Mouse (Mus musculus): ENCODE results near the gene Socs2.

Gene Socs2

GRCm38 (mm10) chr10:95398489-95398888 is 18.5 kb downstream of the Socs2 start:
- in situ Hi-C loops (cut with MboI; ENCODE audit: unreplicated experiment in 2 of 2), result no loop called here

- in situ Hi-C loops (cut with MboI; ENCODE audit: unreplicated experiment in 2 of 2), result no loop called here
Measured at GRCm38 (mm10) chr10:95397191-95397835, 19.7 kb downstream of the Socs2 start.

GRCm38 (mm10) chr10:95396356-95396755 is 20.6 kb downstream of the Socs2 start:
- in situ Hi-C loops (cut with MboI; ENCODE audit: unreplicated experiment in 2 of 2), result no loop called here

- in situ Hi-C loops (cut with MboI; ENCODE audit: unreplicated experiment in 2 of 2), result loop anchor here in 1 of 2 experiments (5.0 kb wide), 1 partner anchor 73 kb away; the partner anchor contains the start of gene Cradd
Measured at GRCm38 (mm10) chr10:95394819-95395812, 21.9 kb downstream of the Socs2 start.

GRCm38 (mm10) chr10:95392073-95392472 is 24.9 kb downstream of the Socs2 start:
- in situ Hi-C loops (cut with MboI; ENCODE audit: unreplicated experiment in 2 of 2), result loop anchor here in 1 of 2 experiments (5.0 kb wide), 1 partner anchor 70 kb away; the partner anchor contains the start of gene Cradd

GRCm38 (mm10) chr10:95390871-95391270 is 26.1 kb downstream of the Socs2 start:
- in situ Hi-C loops (cut with MboI; ENCODE audit: unreplicated experiment in 2 of 2), result loop anchor here in 1 of 2 experiments (5.0 kb wide), 1 partner anchor 69 kb away; the partner anchor contains the start of gene Cradd

- in situ Hi-C loops (cut with MboI; ENCODE audit: unreplicated experiment in 2 of 2), result loop anchor here in 1 of 2 experiments (5.0 kb wide), 1 partner anchor 68 kb away; the partner anchor contains the start of gene Cradd
Measured at GRCm38 (mm10) chr10:95389805-95390204, 27.2 kb downstream of the Socs2 start.

GRCm38 (mm10) chr10:95388821-95389477 is 28.0 kb downstream of the Socs2 start:
- in situ Hi-C loops (cut with MboI; ENCODE audit: unreplicated experiment in 2 of 2), result no loop called here

GRCm38 (mm10) chr10:95386527-95386926 is 30.5 kb downstream of the Socs2 start:
- in situ Hi-C loops (cut with MboI; ENCODE audit: unreplicated experiment in 2 of 2), result no loop called here

GRCm38 (mm10) chr10:95385801-95386203 is 31.2 kb downstream of the Socs2 start:
- in situ Hi-C loops (cut with MboI; ENCODE audit: unreplicated experiment in 2 of 2), result no loop called here

GRCm38 (mm10) chr10:95385081-95385480 is 31.9 kb downstream of the Socs2 start:
- in situ Hi-C loops (cut with MboI; ENCODE audit: unreplicated experiment in 2 of 2), result no loop called here

GRCm38 (mm10) chr10:95384446-95384845 is 32.5 kb downstream of the Socs2 start:
- in situ Hi-C loops (cut with MboI; ENCODE audit: unreplicated experiment in 2 of 2), result no loop called here

GRCm38 (mm10) chr10:95373340-95373739 is 43.6 kb downstream of the Socs2 start:
- in situ Hi-C loops (cut with MboI; ENCODE audit: unreplicated experiment in 2 of 2), result no loop called here

- in situ Hi-C loops (cut with MboI; ENCODE audit: unreplicated experiment in 2 of 2), result no loop called here
Measured at GRCm38 (mm10) chr10:95371942-95372341, 45.0 kb downstream of the Socs2 start.

GRCm38 (mm10) chr10:95369190-95369589 is 47.8 kb downstream of the Socs2 start:
- in situ Hi-C loops (cut with MboI; ENCODE audit: unreplicated experiment in 2 of 2), result no loop called here

- in situ Hi-C loops (cut with MboI; ENCODE audit: unreplicated experiment in 2 of 2), result no loop called here
Measured at GRCm38 (mm10) chr10:95368151-95368550, 48.8 kb downstream of the Socs2 start.

GRCm38 (mm10) chr10:95367661-95368089 is 49.3 kb downstream of the Socs2 start:
- in situ Hi-C loops (cut with MboI; ENCODE audit: unreplicated experiment in 2 of 2), result no loop called here

- in situ Hi-C loops (cut with MboI; ENCODE audit: unreplicated experiment in 2 of 2), result no loop called here
Measured at GRCm38 (mm10) chr10:95367241-95367640, 49.7 kb downstream of the Socs2 start.

GRCm38 (mm10) chr10:95362326-95362725 is 54.7 kb downstream of the Socs2 start:
- in situ Hi-C loops (cut with MboI; ENCODE audit: unreplicated experiment in 2 of 2), result no loop called here

GRCm38 (mm10) chr10:95361260-95361841 is 55.6 kb downstream of the Socs2 start:
- in situ Hi-C loops (cut with MboI; ENCODE audit: unreplicated experiment in 2 of 2), result no loop called here

Measured in v-Abl transformed pro-B cells (cell line).